Mouse (Mus musculus) hindbrain, postnatal 0 days (tissue): ENCODE data around the gene Ensa. TPM values are rescaled to one million over a fixed set of nuclear protein-coding genes. Genes with fewer than 3 reads are reported as not detected.
A peak's percentile ranks its signal among the peaks of the same experiment; 100 is the strongest.

Source experiments
- ATAC-seq: fragments of 200-750 bp; cut with Nextera tagmentation; 2 replicates; pipeline ENCODE4 v1.8.0; 2017; ENCODE audit warnings: mild to moderate bottlenecking, moderate TSS enrichment, moderate library complexity
- DNase-seq: peaks from one replicate; pipeline ENCODE4 v3.0.0-alpha.2; 2015; ENCODE audit warnings: low spot score
- H3K27ac ChIP-seq: fragments of 300-500 bp; sonication (generic); 2 replicates; pipeline ENCODE4 v1.5.1; 2014; ENCODE audit warnings: mild to moderate bottlenecking
- H3K27me3 ChIP-seq: fragments of 300-500 bp; sonication (generic); 2 replicates; pipeline ENCODE4 v1.6.1; 2014; ENCODE audit warnings: low read length, mixed read lengths; ENCODE audit not compliant: insufficient read depth
- H3K36me3 ChIP-seq: fragments of 300-500 bp; sonication (generic); 2 replicates; pipeline ENCODE4 v1.6.1; 2014; ENCODE audit warnings: low read length, mixed read lengths; ENCODE audit not compliant: insufficient read depth
- H3K4me1 ChIP-seq: fragments of 300-500 bp; sonication (generic); 2 replicates; pipeline ENCODE4 v1.6.1; 2014; ENCODE audit warnings: antibody characterized with exemption, low read length, mixed read lengths; ENCODE audit not compliant: insufficient read depth
- H3K4me2 ChIP-seq: fragments of 300-500 bp; sonication (generic); 2 replicates; pipeline ENCODE4 v1.6.1; 2014; ENCODE audit warnings: low read depth, mild to moderate bottlenecking, low read length, moderate library complexity, mixed read lengths
- H3K4me3 ChIP-seq: fragments of 300-500 bp; sonication (generic); 2 replicates; pipeline ENCODE4 v1.5.1; 2014; ENCODE audit warnings: low read length
- H3K9ac ChIP-seq: fragments of 300-500 bp; sonication (generic); replicated peaks from 2 replicates; pipeline ENCODE4 v1.6.1; 2014; ENCODE audit warnings: mild to moderate bottlenecking, low read length, moderate library complexity, mixed read lengths
- H3K9me3 ChIP-seq: fragments of 300-500 bp; sonication (generic); 2 replicates; pipeline ENCODE4 v1.6.1; 2016; ENCODE audit warnings: low read length, mixed read lengths
- CTCF ChIP-seq: IDR thresholded peaks from 2 replicates; pipeline ENCODE4 v1.5.1; 2016; ENCODE audit warnings: antibody characterized with exemption, control low read depth, low read depth
- WGBS: fragments of 180-500 bp; shearing (Covaris S2); extraction: QIAGEN DNeasy Blood & Tissue Kit; methylation state at CpG from one replicate; pipeline ENCODE4 v1.1.7; 2014; 5-methylcytosine and 5-hydroxymethylcytosine counted together
- polyA plus RNA-seq: library from polyadenylated mRNA; unstranded; fragments of >200 nt; fragmentation: Nextera tagmentation; extraction: Ambion mirVana; gene quantifications from 2 replicates; pipeline ENCODE4 v1.2.1, GENCODE M21; 2015
- total RNA-seq: library from RNA; depleted of rRNA; stranded (reverse); fragments of >200 nt; gene quantifications from 2 replicates; pipeline ENCODE4 v1.2.3, GENCODE M21; 2014

Gene Ensa
- total and polyA plus RNA-seq, 2 experiments from 2014 or later, result 84.3 to 139 TPM

DNA sequence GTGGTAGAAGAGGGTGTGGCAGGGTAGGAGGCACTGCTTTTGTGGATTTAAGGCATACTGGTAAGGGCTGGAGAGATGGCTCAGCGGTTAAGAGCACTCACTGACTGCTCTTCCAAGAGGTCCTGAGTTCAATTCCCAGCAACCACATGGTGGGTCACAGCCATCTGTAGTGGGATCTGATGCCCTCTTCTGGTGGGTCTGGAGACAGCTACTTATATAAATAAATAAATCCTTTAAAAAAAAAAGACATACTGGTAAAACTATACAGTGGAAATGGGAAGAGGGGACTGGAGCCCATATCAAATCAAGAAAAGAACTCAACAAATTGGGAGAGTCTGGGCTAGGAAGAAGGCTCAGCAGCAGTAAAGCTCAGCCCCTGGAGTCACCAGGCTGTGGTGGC lies 14.9 kb downstream of the Ensa start:
- Histone ChIP-seq H3K36me3 (peaks cover 18% of the 10 kb centered on the region), H3K27me3 (no peaks in the 10 kb centered on the region), H3K4me2 (no peak overlapping the region), H3K9ac (no peak overlapping the region), H3K27ac (no peak overlapping the region), H3K4me1 (no peaks in the 10 kb centered on the region), H3K4me3 (no peak overlapping the region), H3K9me3 (no peaks in the 10 kb centered on the region)
- DNase-seq (no peak), ATAC-seq (no peak)
- 94% methylated on average over 1 of the region's 1 CpGs for WGBS
- no peak for TF ChIP-seq CTCF

DNA sequence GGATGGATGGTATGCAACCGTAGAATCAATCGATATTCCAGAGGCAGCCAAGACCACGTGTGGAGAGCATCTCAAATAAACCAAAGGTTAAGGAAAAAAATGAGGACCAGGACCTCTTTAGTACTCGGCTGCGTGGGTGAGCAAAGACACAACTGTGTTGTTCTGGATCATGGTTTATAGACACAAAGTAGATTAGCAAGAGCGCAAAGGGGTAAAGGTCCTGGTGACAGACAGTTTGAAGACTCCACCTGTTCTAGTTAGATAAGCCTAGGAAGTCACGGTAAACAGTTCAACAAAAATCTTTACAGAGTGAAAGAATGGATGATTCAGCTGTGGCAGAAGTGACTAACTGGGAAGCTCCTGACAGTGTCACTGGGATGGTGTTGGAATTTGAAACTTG lies 18.3 kb downstream of the Ensa start:
- 86% methylated on average over 7 of the region's 7 CpGs for WGBS

DNA sequence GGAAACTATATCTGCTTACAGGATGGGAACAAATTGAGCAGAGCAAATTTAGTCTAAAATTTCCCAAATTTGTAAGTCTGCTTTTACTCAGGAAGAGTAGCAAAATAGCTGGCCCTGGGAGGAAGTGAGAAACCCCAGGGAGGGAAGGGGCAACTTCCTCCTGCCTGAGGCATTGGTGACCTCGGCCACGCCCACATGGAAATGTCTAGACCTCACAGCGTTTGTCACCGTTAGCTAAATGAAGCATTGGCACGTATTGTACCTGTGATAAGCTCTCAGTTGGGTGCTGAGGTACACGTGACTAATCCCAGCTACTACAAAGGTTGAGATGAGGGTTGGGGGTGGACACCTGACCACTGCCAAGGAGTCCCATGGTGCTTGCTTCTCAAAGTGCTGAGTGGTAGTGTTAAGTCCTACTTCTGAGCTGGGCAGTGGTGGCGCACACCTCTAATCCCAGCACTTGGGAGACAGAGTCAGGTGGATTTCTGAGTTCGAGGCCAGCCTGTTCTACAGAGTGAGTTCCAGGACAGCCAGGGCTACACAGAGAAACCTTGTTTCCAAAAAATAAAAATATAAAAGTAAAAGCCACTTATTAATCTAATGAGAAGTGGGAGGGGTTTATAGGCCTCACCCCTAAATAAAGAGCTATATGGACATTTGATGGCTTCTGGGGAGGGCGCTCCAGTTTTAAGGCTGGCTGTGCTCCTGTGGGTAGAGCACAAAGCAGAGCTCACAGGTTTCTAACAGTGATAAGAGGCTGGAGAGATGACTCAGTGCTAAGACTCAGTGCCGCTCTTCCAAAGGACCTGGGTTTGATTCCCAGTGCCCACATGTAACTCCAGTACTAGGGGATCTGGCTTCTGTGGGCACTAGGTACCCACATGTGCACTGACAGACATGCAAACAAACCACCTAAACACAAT lies 20.8 kb downstream of the Ensa start:
- Histone ChIP-seq H3K4me3 (no peak overlapping the region), H3K27me3 (no peaks in the 10 kb centered on the region), H3K4me1 (no peaks in the 10 kb centered on the region), H3K36me3 (no peaks in the 10 kb centered on the region), H3K9ac (no peak overlapping the region), H3K4me2 (no peak overlapping the region), H3K9me3 (no peaks in the 10 kb centered on the region), H3K27ac (no peak overlapping the region)
- ATAC-seq (no peak), DNase-seq (no peak)
- TF ChIP-seq CTCF, result no peak
- WGBS, result 69% methylated on average over 10 of the region's 10 CpGs

More for the DNA sequence above, 18.3 kb downstream of the Ensa start:
- ATAC-seq, result no peak
- no peak for TF ChIP-seq CTCF
- no peaks in the 10 kb centered on the region for H3K27me3 ChIP-seq
- no peak overlapping the region for H3K9ac ChIP-seq
- H3K4me2 ChIP-seq, result no peak overlapping the region
- no peaks in the 10 kb centered on the region for H3K9me3 ChIP-seq
- H3K27ac ChIP-seq, result no peak overlapping the region
- H3K4me1 ChIP-seq, result no peaks in the 10 kb centered on the region
- no peak overlapping the region for H3K4me3 ChIP-seq
- no peak for DNase-seq
- H3K36me3 ChIP-seq, result peaks cover 6% of the 10 kb centered on the region; the same call in 1 of the 2 replicates

DNA sequence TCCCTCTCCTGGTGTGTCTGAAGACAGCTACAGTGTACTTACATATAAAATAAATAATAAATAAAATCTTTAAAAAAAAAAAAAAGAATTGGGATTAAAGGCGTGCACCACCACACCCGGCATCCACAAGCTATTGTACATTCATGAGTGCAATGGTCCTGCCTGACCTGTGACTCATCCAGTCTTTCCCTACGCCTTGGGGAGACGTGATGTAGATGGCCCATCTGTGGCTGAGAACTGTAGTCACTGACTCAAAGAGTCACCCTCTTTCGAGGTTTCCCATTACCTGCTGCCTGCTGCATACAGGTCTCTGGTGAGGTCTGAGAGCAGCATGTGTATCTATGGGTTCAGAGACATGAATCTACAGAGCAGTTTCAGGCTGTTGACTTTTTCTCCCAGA lies 23.2 kb downstream of the Ensa start:
- ATAC-seq (no peak), DNase-seq (no peak)
- H3K9me3 ChIP-seq, result no peaks in the 10 kb centered on the region
- no peak overlapping the region for H3K27ac ChIP-seq
- H3K9ac ChIP-seq, result no peak overlapping the region
- H3K4me3 ChIP-seq, result no peak overlapping the region
- WGBS, result 95% methylated on average over 5 of the region's 5 CpGs
- H3K27me3 ChIP-seq, result no peaks in the 10 kb centered on the region
- H3K4me2 ChIP-seq, result no peak overlapping the region
- H3K4me1 ChIP-seq, result no peaks in the 10 kb centered on the region
- TF ChIP-seq CTCF, result no peak
- no peaks in the 10 kb centered on the region for H3K36me3 ChIP-seq

DNA sequence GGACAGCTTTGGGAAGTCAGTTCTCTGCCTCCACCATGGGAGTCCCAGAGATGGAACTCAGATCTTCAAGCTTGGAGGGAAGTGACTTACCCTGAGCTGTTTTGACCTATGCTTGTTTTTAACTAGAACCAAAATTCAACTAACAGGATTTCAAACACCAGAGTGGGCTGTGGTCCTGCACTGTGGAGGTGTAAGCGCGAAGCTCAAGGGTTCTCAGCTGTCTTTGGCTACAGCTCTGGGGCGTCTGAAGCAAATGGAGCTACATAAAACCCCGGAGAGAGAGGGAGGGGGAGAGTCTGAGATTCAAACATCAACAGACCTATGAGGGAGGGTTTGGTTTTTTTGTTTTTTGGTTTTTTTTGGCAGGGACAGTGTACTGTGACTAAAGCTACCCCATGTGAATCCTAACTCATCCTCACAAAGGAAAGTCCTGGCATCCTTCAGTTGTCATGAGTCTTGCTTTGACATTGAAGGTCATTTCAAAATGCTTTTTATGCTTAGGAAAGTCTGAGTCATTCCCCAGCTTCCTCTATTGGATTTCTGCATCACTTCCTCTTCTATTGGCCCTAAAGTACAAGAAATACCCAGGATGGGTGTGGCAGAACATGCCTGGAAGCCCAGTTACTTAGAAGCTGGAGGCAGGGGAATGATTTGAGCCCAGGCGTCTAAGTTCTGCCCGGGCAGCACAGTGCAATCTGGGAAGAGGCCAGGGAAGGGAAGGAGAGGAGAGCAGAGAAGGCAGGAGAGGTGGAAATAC lies 25.7 kb downstream of the Ensa start:
- no peak overlapping the region for H3K9ac ChIP-seq
- ATAC-seq (no peak), DNase-seq (no peak)
- no peaks in the 10 kb centered on the region for H3K4me1 ChIP-seq
- H3K36me3 ChIP-seq, result no peaks in the 10 kb centered on the region
- no peak overlapping the region for H3K4me3 ChIP-seq
- H3K4me2 ChIP-seq, result no peak overlapping the region
- no peaks in the 10 kb centered on the region for H3K27me3 ChIP-seq
- peak overlapping the region; percentile 26; the same call in 1 of the 2 replicates for H3K27ac ChIP-seq
- 75% methylated on average over 6 of the region's 6 CpGs for WGBS
- TF ChIP-seq CTCF, result no peak
- H3K9me3 ChIP-seq, result no peaks in the 10 kb centered on the region

DNA sequence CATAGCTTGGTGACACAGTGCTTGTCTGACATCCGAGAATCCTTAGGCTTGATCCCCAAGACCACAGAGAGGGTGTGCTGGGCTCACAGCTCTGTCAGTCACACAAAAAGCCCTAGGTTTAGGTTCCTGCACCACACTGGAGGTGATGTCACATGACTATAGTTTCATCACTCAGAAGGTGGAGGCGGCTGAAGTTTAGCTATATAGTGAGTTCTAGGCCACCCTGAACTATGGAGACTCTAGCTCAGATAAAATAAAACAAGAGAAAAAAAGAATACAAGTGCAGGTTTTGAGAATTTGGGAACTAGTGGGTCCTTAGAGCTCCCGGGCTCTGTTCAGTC lies 26.2 kb downstream of the Ensa start:
- Histone ChIP-seq H3K27me3 (no peaks in the 10 kb centered on the region), H3K4me3 (no peak overlapping the region), H3K36me3 (no peaks in the 10 kb centered on the region), H3K4me1 (no peaks in the 10 kb centered on the region), H3K4me2 (no peak overlapping the region), H3K9me3 (no peaks in the 10 kb centered on the region), H3K27ac (peak overlapping the region; percentile 26; the same call in 1 of the 2 replicates), H3K9ac (no peak overlapping the region)
- ATAC-seq (no peak), DNase-seq (no peak)
- 87% methylated on average over 3 of the region's 3 CpGs for WGBS
- TF ChIP-seq CTCF, result no peak
